Mouse (Mus musculus) mouse embryonic stem cell (cell line): Measurements from ENCODE around the gene Klf15.

Source experiments
- in situ Hi-C, 2 experiments: fragments of 300-500 bp; cut with MboI; formaldehyde crosslinking; loops; 1 replicate in 1 of 2; 3 replicates in 1 of 2; pipeline ENCODE4 v1.14.3; 2019 to 2020; ENCODE audit warnings: low sequenced_read_pairs in 2 of 2, low pct_unique_long_range_greater_than_20kb in 1 of 2, mixed read lengths in 1 of 2; ENCODE audit not compliant: unreplicated experiment in 1 of 2

Gene Klf15

DNA sequence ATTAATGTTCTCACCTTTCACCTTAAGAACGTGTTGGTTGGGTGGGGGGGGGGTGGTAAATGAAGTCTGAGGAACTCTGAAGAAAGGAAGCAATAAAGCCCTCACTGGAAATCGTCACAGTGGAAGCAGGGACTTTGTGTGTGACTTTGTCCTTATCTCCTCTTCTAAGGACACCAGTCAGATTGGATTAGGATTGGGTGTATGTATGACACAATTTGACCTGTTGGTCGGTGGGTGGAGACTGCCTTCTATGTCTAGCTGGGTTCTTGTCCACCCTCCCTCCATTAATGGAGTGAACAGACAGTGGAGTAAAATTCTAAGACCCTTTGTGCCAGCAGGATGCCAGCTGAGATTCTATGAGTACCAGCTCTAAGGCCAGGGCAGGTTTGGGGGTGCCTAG lies 21.9 kb downstream of the Klf15 start:
- in situ Hi-C loops = no loop called here

GRCm38 (mm10) chr6:90484876-90485275 lies 22.5 kb downstream of the Klf15 start:
- in situ Hi-C loops = no loop called here

- in situ Hi-C loops = no loop called here
Observed at GRCm38 (mm10) chr6:90486176-90486921, 24.0 kb downstream of the Klf15 start, which contains the start of gene Aldh1l1. Aldh1l1 (plus strand) TSS chr6:90486427.

DNA sequence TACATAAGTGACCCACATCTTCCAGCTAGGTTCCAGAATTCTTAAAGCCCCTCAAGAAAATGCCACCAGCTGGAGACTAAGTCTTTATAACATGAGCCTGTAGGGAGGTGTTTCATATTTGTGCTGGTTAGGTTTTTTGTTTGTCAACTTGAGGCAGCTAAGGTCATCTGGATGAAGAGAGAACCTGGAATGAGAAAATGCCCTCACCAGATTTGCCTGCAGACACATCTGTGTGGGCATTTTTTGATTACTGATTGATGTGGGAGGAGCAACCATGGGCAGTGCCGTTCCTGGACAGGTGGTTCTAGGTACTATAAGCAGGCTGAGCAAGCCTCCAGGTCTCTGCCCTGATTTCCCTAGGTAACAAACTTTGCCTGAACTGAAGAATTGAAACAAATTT lies 25.2 kb downstream of the Klf15 start:
- in situ Hi-C loops = no loop called here

- in situ Hi-C loops = no loop called here
Observed at GRCm38 (mm10) chr6:90489532-90489931, 27.2 kb downstream of the Klf15 start.

GRCm38 (mm10) chr6:90490976-90491375 lies 28.6 kb downstream of the Klf15 start:
- in situ Hi-C loops = no loop called here

GRCm38 (mm10) chr6:90491956-90492744 lies 29.8 kb downstream of the Klf15 start:
- in situ Hi-C loops = no loop called here

GRCm38 (mm10) chr6:90494155-90494554 lies 31.8 kb downstream of the Klf15 start:
- in situ Hi-C loops = no loop called here

- in situ Hi-C loops = no loop called here
Observed at GRCm38 (mm10) chr6:90494566-90494965, 32.2 kb downstream of the Klf15 start.

DNA sequence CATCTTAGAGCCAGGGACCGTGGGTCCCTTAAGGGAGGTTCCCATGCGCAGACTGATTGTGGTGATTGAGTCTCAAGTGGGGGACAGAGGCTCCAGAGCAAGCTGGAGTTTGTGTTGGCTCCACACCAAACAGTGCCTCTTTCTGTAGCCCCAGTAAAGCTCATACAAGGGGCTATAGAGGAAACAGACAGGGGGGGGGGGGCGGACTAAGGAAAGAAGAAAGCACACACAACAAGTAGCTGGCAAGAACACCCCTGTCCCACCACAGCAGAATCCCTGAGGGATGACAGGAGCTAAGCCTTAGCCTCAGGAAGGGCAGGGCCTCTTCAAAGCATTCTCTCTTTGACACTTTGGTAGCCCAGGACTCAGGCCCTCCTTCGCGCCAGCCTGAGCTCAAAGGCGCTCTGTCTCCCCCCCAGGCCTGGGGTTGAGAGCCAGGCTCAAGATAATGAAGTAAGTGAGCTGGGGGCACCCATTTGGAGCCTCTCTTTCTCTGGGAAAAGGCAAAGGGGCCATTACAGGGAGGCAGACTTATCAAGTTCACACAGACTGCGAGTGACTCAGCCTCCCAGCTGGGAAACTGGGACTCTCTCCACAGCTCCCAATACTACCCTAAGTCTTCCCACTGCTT lies 33.0 kb downstream of the Klf15 start:
- in situ Hi-C loops = no loop called here

- in situ Hi-C loops = no loop called here
Observed at GRCm38 (mm10) chr6:90496217-90496616, 33.8 kb downstream of the Klf15 start.

GRCm38 (mm10) chr6:90499509-90499908 lies 37.1 kb downstream of the Klf15 start:
- in situ Hi-C loops = no loop called here

DNA sequence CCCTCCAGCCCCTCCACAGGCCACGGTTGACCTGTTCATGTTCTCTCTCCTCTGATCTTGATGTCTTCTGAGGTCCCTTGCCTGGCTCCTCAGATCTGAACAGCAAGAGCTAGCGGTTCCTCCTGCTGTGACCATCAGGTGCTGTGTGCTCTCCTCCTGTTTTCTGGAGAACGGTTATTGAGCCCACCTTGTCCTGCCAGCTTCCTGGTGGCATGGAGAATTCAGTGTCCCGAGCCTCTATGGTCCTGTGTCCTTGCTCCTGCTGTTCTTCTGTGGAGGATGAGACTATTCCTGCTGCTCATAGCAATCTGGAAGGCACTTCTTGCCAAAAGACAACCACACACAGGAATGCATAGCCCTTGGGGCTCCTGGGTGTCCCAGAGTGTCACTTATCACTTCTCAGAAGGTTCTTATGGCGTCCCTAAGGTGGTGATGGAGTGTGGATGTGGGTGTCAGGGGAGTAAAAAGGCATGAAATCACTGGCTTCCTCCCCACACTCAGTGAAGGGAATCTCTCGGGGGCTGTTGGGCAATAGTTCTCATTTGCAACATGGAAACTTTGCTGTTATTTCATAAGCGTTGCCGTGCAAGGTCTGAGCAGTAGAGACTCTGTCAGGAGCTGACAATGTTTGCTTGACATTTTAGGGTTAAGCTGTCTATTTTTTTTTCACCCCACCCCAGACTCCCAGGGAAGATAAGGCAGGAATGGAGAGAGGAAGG lies 39.0 kb downstream of the Klf15 start:
- in situ Hi-C loops = no loop called here

GRCm38 (mm10) chr6:90505906-90506305 lies 43.5 kb downstream of the Klf15 start:
- in situ Hi-C loops = no loop called here

DNA sequence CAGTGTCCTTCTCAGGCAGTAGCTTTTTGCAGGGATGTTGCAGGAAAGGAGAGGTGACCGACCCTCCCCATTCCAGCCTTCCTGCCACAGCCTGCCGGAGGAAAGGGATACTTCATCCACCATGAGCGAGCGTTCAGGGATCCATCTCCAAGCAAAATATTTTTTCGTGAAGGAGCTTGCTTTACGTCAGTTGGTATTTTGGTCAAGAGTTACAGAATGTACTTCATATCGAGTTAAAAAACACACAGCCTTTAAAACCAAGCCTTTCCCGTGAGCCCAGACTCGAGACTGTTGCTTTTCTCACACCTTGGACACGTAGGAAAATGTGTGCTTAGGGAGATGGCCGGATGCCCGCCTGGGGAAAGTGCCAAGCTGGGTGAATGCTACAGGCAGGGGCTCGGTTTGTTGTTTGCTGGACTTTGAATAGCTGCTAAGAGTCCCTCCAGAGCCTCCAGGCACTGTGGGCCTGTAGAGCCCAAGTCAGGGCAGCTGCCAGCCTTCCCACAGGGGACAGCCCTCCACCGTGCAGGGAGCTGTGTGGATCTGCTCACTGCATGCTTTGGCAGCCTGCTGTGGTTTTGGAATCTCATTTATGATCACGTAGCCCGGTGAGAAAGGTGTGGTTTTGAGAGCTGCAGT lies 44.4 kb downstream of the Klf15 start:
- in situ Hi-C loops = no loop called here

GRCm38 (mm10) chr6:90507443-90507842 lies 45.1 kb downstream of the Klf15 start:
- in situ Hi-C loops = no loop called here

DNA sequence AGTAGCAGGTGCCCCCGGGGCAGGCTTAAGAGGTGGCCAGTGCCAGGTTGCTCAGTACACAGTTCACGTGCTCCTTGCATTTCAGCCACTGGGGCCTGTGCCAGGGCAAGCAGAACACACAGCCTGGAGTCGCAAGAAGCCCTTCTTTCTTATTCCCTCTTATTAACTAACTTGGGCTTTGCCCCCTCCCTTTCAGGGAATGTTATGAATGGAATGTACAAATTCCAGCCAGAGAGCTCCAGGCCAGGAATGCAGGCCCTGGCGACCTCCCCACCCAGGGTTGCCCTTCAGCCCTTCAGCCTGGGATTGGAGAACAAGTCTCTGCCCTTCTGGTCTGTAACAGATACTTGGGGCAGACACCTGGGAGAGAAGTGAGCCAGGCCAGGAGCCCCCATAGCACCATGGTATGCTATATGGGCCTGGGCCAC lies 45.8 kb downstream of the Klf15 start:
- in situ Hi-C loops = no loop called here

DNA sequence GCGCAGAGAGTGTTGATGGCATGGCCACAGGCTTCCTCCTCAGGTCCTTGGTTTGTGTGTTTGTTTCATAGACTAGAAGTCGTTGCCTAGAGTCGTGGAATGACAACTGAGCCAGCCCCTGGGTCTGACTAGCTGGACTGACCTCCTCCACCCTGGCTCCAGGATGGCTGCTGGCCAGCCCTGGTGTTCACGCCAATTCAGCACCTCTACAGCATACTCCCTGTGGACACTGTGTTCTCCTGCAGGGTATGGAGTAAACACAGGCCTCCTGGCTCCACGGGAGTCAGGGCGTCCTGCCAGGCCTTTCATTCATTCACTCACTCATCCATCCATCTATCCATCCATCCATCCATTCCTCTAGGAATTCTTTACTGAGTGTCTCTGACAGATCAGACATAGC lies 46.7 kb downstream of the Klf15 start:
- in situ Hi-C loops = no loop called here
